Mouse (Mus musculus) ES-Bruce4 (cell line): ENCODE data around the gene Spr. TPM values are rescaled to one million over a fixed set of nuclear protein-coding genes. Genes with fewer than 3 reads are reported as not detected.
A peak's percentile ranks its signal among the peaks of the same experiment; 100 is the strongest.
"Not testable (repeated sequence)": the region's sequence is repeated elsewhere in the genome, so short reads cannot be mapped to it uniquely, and the experiment has no call there.

Source experiments
- H3K27ac ChIP-seq: 2 replicates; pipeline ENCODE4 v1.5.1; 2012; ENCODE audit warnings: low read length, inconsistent platforms; ENCODE audit not compliant: insufficient read depth
- H3K27me3 ChIP-seq: 2 replicates; pipeline ENCODE4 v1.6.1; 2012; ENCODE audit warnings: mild to moderate bottlenecking, low read length, inconsistent platforms; ENCODE audit not compliant: control insufficient read depth, poor library complexity, insufficient read depth, severe bottlenecking
- H3K36me3 ChIP-seq: 2 replicates; pipeline ENCODE4 v1.6.1; 2012; ENCODE audit warnings: inconsistent platforms, mild to moderate bottlenecking, low read length, moderate library complexity; ENCODE audit not compliant: control insufficient read depth, poor library complexity, insufficient read depth, severe bottlenecking
- H3K4me1 ChIP-seq: one replicate; pipeline ENCODE4 v1.8.1; 2011; ENCODE audit warnings: low read length; ENCODE audit not compliant: control insufficient read depth, insufficient read depth
- H3K4me3 ChIP-seq: 2 replicates; pipeline ENCODE4 v1.5.1; 2011; ENCODE audit warnings: low read depth, mild to moderate bottlenecking, low read length
- H3K9ac ChIP-seq: 2 replicates; pipeline ENCODE4 v1.6.1; 2012; ENCODE audit warnings: low read depth, mild to moderate bottlenecking, inconsistent platforms; ENCODE audit not compliant: poor library complexity, severe bottlenecking
- H3K9me3 ChIP-seq: replicated peaks from 2 replicates; pipeline ENCODE4 v1.6.1; 2012; ENCODE audit warnings: mild to moderate bottlenecking, low read length, inconsistent platforms; ENCODE audit not compliant: control insufficient read depth, poor library complexity, insufficient read depth, severe bottlenecking
- CTCF ChIP-seq: IDR thresholded peaks from one replicate; pipeline ENCODE4 v1.8.1; 2011; ENCODE audit warnings: low read depth, low read length
- EP300 ChIP-seq: IDR thresholded peaks from 2 replicates; pipeline ENCODE4 v1.6.1; 2011; ENCODE audit warnings: low read depth, low read length; ENCODE audit not compliant: insufficient read depth
- POLR2A ChIP-seq: IDR thresholded peaks from one replicate; pipeline ENCODE4 v1.8.1; 2011; ENCODE audit warnings: low read length; ENCODE audit not compliant: insufficient read depth
- polyA plus RNA-seq: library from polyadenylated mRNA; stranded (reverse); fragments of >200 nt; gene quantifications from 2 replicates; pipeline ENCODE4 v1.2.4, GENCODE M21; 2011; ENCODE audit warnings: low read depth; ENCODE audit not compliant: missing spikeins, insufficient read depth, insufficient read length

Spr gene
- polyA plus RNA-seq, 1 experiment = 26.9 TPM

DNA sequence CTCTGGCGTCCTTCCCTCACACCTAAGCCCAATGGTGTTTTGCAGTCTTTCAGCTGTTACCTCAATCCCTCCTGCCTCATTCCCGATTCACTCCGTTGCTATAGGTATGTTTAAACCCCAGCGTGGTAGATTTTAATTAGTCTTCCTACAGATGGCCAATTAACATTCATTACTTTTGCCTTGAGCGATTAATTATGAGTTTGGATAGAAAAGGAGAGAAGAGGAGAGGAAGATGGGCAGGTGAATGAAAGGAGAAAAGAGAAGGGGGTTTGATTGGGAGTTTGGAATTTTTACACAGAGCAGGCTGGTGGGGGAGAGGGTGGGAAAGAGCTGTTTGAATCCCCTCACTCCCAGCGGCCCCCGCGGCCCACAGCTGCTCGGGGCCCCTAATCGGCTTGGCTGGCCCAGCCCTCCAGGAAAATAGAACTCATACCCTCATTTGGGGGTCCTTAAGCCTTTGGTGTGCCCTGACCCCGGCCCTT, 27.9 kb upstream of the Spr start:
- H3K36me3 ChIP-seq = no peaks in the 10 kb centered on the region
- H3K4me3 ChIP-seq = no peak overlapping the region
- H3K27ac ChIP-seq = no peak overlapping the region
- H3K4me1 ChIP-seq = no peaks in the 10 kb centered on the region
- no peaks in the 10 kb centered on the region for H3K9me3 ChIP-seq
- H3K27me3 ChIP-seq = no peaks in the 10 kb centered on the region
- H3K9ac ChIP-seq = no peak overlapping the region
- TF ChIP-seq CTCF = no peak
- no peak for TF ChIP-seq POLR2A
- TF ChIP-seq EP300 = no peak

- peak; percentile 57 for TF ChIP-seq CTCF
- TF ChIP-seq EP300 = no peak
- H3K27me3 ChIP-seq = no peaks in the 10 kb centered on the region
- no peak overlapping the region for H3K9ac ChIP-seq
- H3K27ac ChIP-seq = no peak overlapping the region
- H3K9me3 ChIP-seq = no peaks in the 10 kb centered on the region
- no peaks in the 10 kb centered on the region for H3K4me1 ChIP-seq
- H3K36me3 ChIP-seq = no peaks in the 10 kb centered on the region
- no peak overlapping the region for H3K4me3 ChIP-seq
These were observed 22.8 kb upstream of the Spr start for GRCm38 (mm10) chr6:85160201-85160923.

GRCm38 (mm10) chr6:85159092-85159760, 21.7 kb upstream of the Spr start:
- not testable (repeated sequence) for H3K9me3 ChIP-seq, H3K27me3 ChIP-seq, H3K27ac ChIP-seq, H3K9ac ChIP-seq, H3K4me1 ChIP-seq, H3K36me3 ChIP-seq, H3K4me3 ChIP-seq
- peak; percentile 66 for TF ChIP-seq CTCF

DNA sequence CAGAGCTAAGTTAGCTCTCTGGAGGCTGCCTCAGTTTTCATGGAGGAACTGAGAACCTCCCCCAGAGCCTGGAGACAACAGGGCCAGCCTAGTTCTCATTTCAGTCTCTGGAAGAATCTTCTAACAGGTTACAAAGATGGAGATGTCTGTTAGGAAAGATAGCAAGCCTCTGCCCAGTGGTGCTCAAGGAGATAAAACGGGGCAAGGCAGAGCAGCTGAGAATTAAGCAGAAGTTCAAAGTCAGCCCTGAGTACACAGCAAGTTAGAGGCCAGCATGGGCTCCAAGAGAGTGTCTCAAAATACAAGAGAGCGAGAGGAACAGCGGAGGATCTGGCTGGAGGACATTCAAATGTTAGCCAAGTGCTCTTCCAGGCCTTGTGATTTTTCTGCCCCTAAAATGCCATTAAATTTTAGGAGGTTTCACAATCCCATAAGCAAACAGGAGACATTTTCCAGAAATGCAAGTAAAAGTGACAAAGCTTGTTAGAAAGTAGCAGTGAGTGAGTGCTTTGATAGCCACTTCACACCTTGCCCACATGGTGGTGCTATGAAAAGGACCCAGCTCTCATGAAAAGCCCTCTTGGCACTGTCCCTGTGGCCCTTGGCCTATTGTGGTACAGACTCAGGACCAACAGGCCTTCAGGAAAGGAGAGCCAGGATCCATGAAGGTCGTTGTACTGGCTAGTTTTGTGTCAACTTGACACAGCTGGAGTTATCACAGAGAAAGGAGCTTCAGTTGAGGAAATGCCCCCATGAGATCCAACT, 20.7 kb upstream of the Spr start:
- not testable (repeated sequence) for H3K27me3 ChIP-seq, H3K4me1 ChIP-seq, H3K27ac ChIP-seq, H3K9ac ChIP-seq, H3K9me3 ChIP-seq, H3K4me3 ChIP-seq, H3K36me3 ChIP-seq
- peak; percentile 22 for TF ChIP-seq CTCF

GRCm38 (mm10) chr6:85156551-85156950, 19.0 kb upstream of the Spr start:
- H3K9me3 ChIP-seq, H3K36me3 ChIP-seq, H3K9ac ChIP-seq, H3K4me3 ChIP-seq, H3K4me1 ChIP-seq, H3K27me3 ChIP-seq, H3K27ac ChIP-seq: not testable (repeated sequence)

- TF ChIP-seq POLR2A (no peak), CTCF (peak; percentile 37), EP300 (no peak)
- H3K27me3 ChIP-seq = no peaks in the 10 kb centered on the region
- no peaks in the 10 kb centered on the region for H3K36me3 ChIP-seq
- H3K9me3 ChIP-seq = no peaks in the 10 kb centered on the region
- no peak overlapping the region for H3K27ac ChIP-seq
- H3K4me3 ChIP-seq = peak overlapping the region; percentile 56
- no peaks in the 10 kb centered on the region for H3K4me1 ChIP-seq
- H3K9ac ChIP-seq = peak overlapping the region; percentile 46
These were observed 17.4 kb upstream of the Spr start for GRCm38 (mm10) chr6:85154861-85155528.
